Mouse (Mus musculus) cortical plate, adult 2 months (tissue): ENCODE measurements around the gene Nhej1. TPM values are rescaled to one million over a fixed set of nuclear protein-coding genes. Genes with fewer than 3 reads are reported as not detected.
A peak's percentile ranks its signal among the peaks of the same experiment; 100 is the strongest.

Experiments used
- H3K27ac ChIP-seq: fragments of 200-500 bp; 2 replicates; pipeline ENCODE4 v1.5.1; 2012; ENCODE audit warnings: low read length, control low read depth, inconsistent platforms; ENCODE audit not compliant: insufficient read depth
- H3K4me1 ChIP-seq: fragments of 200-500 bp; 2 replicates; pipeline ENCODE4 v1.6.1; 2011; ENCODE audit warnings: low read length; ENCODE audit not compliant: control insufficient read depth, insufficient read depth
- H3K4me3 ChIP-seq: fragments of 200-500 bp; 2 replicates; pipeline ENCODE4 v1.5.1; 2011; ENCODE audit warnings: mild to moderate bottlenecking, low read length, control low read depth; ENCODE audit not compliant: insufficient read depth
- CTCF ChIP-seq: fragments of 200-500 bp; IDR thresholded peaks from 2 replicates; pipeline ENCODE4 v1.5.1; 2011; ENCODE audit warnings: mild to moderate bottlenecking, control low read depth, low read length; ENCODE audit not compliant: insufficient read depth; ENCODE audit errors: extremely low read depth
- POLR2A ChIP-seq: fragments of 200-500 bp; IDR thresholded peaks from 2 replicates; pipeline ENCODE4 v1.6.1; 2011; ENCODE audit warnings: mild to moderate bottlenecking, low read length, control low read depth; ENCODE audit not compliant: insufficient read depth; ENCODE audit errors: extremely low read depth
- polyA plus RNA-seq: library from polyadenylated mRNA; depleted of rRNA; stranded (reverse); fragments of >200 nt; gene quantifications from 2 replicates; pipeline ENCODE4 v1.2.3, GENCODE M21; 2012

The Nhej1 gene
- polyA plus RNA-seq, 1 experiment, result 2.2 TPM

- H3K4me1 ChIP-seq, result no peaks in the 10 kb centered on the region; the same call in 1 of the 2 replicates
- TF ChIP-seq POLR2A (no peak), CTCF (no peak)
- H3K4me3 ChIP-seq, result no peak overlapping the region
- H3K27ac ChIP-seq, result no peak overlapping the region
Observed at GRCm38 (mm10) chr1:75024419-75025199, 100.4 kb downstream of the Nhej1 start.

- Histone ChIP-seq H3K4me1 (no peaks in the 10 kb centered on the region; the same call in 1 of the 2 replicates), H3K4me3 (no peak overlapping the region), H3K27ac (no peak overlapping the region)
- TF ChIP-seq POLR2A (no peak), CTCF (no peak)
Observed at GRCm38 (mm10) chr1:75022216-75022615, 102.8 kb downstream of the Nhej1 start.

- TF ChIP-seq CTCF (peak; percentile 93), POLR2A (no peak)
- Histone ChIP-seq H3K4me3 (no peak overlapping the region), H3K4me1 (no peaks in the 10 kb centered on the region), H3K27ac (no peak overlapping the region)
Observed at GRCm38 (mm10) chr1:75016846-75017245, 108.2 kb downstream of the Nhej1 start.

- no peak overlapping the region for H3K4me3 ChIP-seq
- TF ChIP-seq POLR2A, result no peak
- TF ChIP-seq CTCF, result no peak
- H3K27ac ChIP-seq, result no peak overlapping the region
- no peaks in the 10 kb centered on the region for H3K4me1 ChIP-seq
Observed at GRCm38 (mm10) chr1:75015551-75016265, 109.3 kb downstream of the Nhej1 start.

- Histone ChIP-seq H3K4me1 (no peaks in the 10 kb centered on the region), H3K4me3 (no peak overlapping the region), H3K27ac (no peak overlapping the region)
- TF ChIP-seq POLR2A (no peak), CTCF (no peak)
Observed at GRCm38 (mm10) chr1:75014210-75014845, 110.7 kb downstream of the Nhej1 start.

GRCm38 (mm10) chr1:75010817-75011216 lies 114.2 kb downstream of the Nhej1 start:
- Histone ChIP-seq H3K4me1 (no peaks in the 10 kb centered on the region), H3K4me3 (no peak overlapping the region), H3K27ac (no peak overlapping the region)
- TF ChIP-seq CTCF (no peak), POLR2A (no peak)

GRCm38 (mm10) chr1:75010203-75010602 lies 114.8 kb downstream of the Nhej1 start:
- no peak overlapping the region for H3K27ac ChIP-seq
- no peak overlapping the region for H3K4me3 ChIP-seq
- TF ChIP-seq CTCF, result no peak
- TF ChIP-seq POLR2A, result no peak
- H3K4me1 ChIP-seq, result no peaks in the 10 kb centered on the region

GRCm38 (mm10) chr1:75006016-75006415 lies 119.0 kb downstream of the Nhej1 start:
- H3K4me1 ChIP-seq, result no peaks in the 10 kb centered on the region
- H3K27ac ChIP-seq, result no peak overlapping the region
- TF ChIP-seq POLR2A (no peak), CTCF (no peak)
- H3K4me3 ChIP-seq, result no peak overlapping the region

GRCm38 (mm10) chr1:75001183-75001582 lies 123.8 kb downstream of the Nhej1 start:
- Histone ChIP-seq H3K4me3 (no peak overlapping the region), H3K4me1 (no peaks in the 10 kb centered on the region), H3K27ac (no peak overlapping the region)
- TF ChIP-seq CTCF, result no peak
- no peak for TF ChIP-seq POLR2A

- H3K4me1 ChIP-seq, result no peaks in the 10 kb centered on the region
- no peak overlapping the region for H3K4me3 ChIP-seq
- TF ChIP-seq POLR2A (no peak), CTCF (peak; percentile 69)
- no peak overlapping the region for H3K27ac ChIP-seq
Observed at GRCm38 (mm10) chr1:75000496-75000895, 124.5 kb downstream of the Nhej1 start.
